Mouse (Mus musculus): ENCODE measurements around the gene Krtap11-1. TPM values are rescaled to one million over a fixed set of nuclear protein-coding genes. Genes with fewer than 3 reads are reported as not detected.

The Krtap11-1 gene
- total RNA-seq, 2 experiments from 2014 or later, result not detected

DNA sequence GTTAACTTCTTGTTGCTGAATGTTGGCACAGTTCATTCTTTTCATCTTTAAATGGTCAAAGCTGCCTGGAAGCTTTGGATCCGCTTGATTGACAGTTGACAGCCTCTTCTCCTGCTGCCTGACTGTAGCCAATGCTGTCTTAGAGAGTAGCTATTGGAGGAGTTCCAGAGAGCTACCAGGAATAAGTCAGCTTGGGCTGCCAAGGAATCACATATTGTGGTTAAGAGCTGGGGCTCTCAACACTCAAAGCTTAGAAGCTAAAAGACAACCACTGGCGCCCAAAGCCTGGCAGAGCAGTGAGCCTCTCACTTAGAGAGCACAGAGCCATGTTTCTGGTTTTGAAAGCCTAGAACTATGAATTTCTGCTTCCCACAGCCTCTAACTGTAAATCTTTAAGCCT, 50.4 kb downstream of the Krtap11-1 start:
- intact Hi-C loops (cut with DNase I), result loop anchor here (10.0 kb wide), 1 partner anchor 244 kb away; no protein-coding TSS in a partner anchor

More for the DNA sequence above, 50.4 kb downstream of the Krtap11-1 start:
- DNase-seq (ENCODE audit: low spot score in 2 of 2), result no peak

Other genes with a start within 250 kb of the Krtap11-1 start
- gene Krtap21-1, start 167.3 kb downstream of the Krtap11-1 start, total RNA-seq (2021), result not detected
- not detected for gene Krtap6-2, start 151.1 kb downstream of the Krtap11-1 start, total RNA-seq (2021)
- not detected for gene Krtap8-1, start 83.2 kb downstream of the Krtap11-1 start, total RNA-seq (2021)
- gene Krtap7-1, start 62.9 kb downstream of the Krtap11-1 start, total RNA-seq (2021), result not detected

Data from left cerebral cortex, postnatal 36 days (tissue).